ENCODE assay signal across 8 mouse cellular contexts in genomic region chr11:4270744-4271459, GRCm38 (mm10). TPM values are rescaled to one million over a fixed set of nuclear protein-coding genes. Genes with fewer than 3 reads are reported as not detected.
DNase-seq lines count a peak whose midpoint lies in the region; ATAC-seq and TF ChIP-seq lines count a peak whose summit lies in the region.

No protein-coding gene starts in this region.

- H3K4me1 ChIP-seq in olfactory bulb, adult 2 months (ENCODE audit: control insufficient read depth, insufficient read depth, low read length) = peaks cover 14% of the 10 kb centered on the region

- no peak for DNase-seq in left cerebral cortex, adult 2 months (ENCODE audit: extremely low spot score in 1 of 2, low spot score in 2 of 2)
- no peak for DNase-seq in left cerebral cortex, postnatal 10 days (ENCODE audit: extremely low spot score in 1 of 2, low spot score in 2 of 2)
- peak; percentile 61 to 65 for DNase-seq in heart, adult 9 months (ENCODE audit: low spot score in 2 of 2)
- DNase-seq in thymus, postnatal 36 days = no peak
- no peak for DNase-seq in spleen, adult 12 weeks (ENCODE audit: low spot score)
- DNase-seq in cerebellum, adult 9-11 months = no peak

- peak; percentile 39 for TF ChIP-seq CTCF in left cerebral cortex, adult 2 months (IDR thresholded peaks at IDR 0.05)
- TF ChIP-seq CTCF in olfactory bulb, adult 2 months (IDR thresholded peaks at IDR 0.05; ENCODE audit: insufficient read depth, low read depth, low read length) = peak; percentile 2; the same call in 1 of the 2 replicates

- no peak for TF ChIP-seq POLR2A in olfactory bulb, adult 2 months (IDR thresholded peaks at IDR 0.05; ENCODE audit: insufficient read depth, low read depth, low read length)

- ATAC-seq in common myeloid progenitor, adult 5-6 weeks (replicated peaks; ENCODE audit: low read depth, poor library complexity, severe bottlenecking) = peak; percentile 65; the same call in 1 of the 2 replicates

- H3K4me3 ChIP-seq in left cerebral cortex, adult 2 months = no peak overlapping the region
- no peak overlapping the region for H3K4me3 ChIP-seq in olfactory bulb, adult 2 months (ENCODE audit: insufficient read depth, low read depth, low read length)

- intact Hi-C loops in left cerebral cortex, adult 2 months (cut with DNase I) = no loop called here
- intact Hi-C loops in left cerebral cortex, postnatal 10 days (cut with DNase I) = no loop called here

- H3K27ac ChIP-seq in left cerebral cortex, adult 2 months = no peak overlapping the region
- H3K27ac ChIP-seq in olfactory bulb, adult 2 months (ENCODE audit: insufficient read depth, low read depth, low read length) = no peak overlapping the region

- 36% methylated on average over 20 of the region's 20 CpGs for WGBS in olfactory bulb, adult 2 months

RNA-seq across cellular contexts. Expression of gene Lif, which starts 13.5 kb away (rescaled TPM):
- 1 to 10 TPM in 1 of 2 experiments, under 1 TPM in 1; 0.70 to 1.2 TPM for total RNA-seq in left cerebral cortex, adult 2 months (2021)
- total RNA-seq in left cerebral cortex, postnatal 10 days (2021) = under 1 TPM in 1 of 2 experiments, not detected in 1; 0.09 TPM
- total RNA-seq in common myeloid progenitor, adult 5-6 weeks (2017) = 0.63 and 1.1 TPM in 2 replicates
- polyA plus RNA-seq in olfactory bulb, adult 2 months (2012; ENCODE audit: insufficient read depth, insufficient read length, low replicate concordance, missing spikeins) = not detected in 2 replicates

RNA-seq across cellular contexts. Expression of gene Osm, which starts 34.7 kb away (rescaled TPM):
- not detected for total RNA-seq in left cerebral cortex, adult 2 months (2021)
- not detected for total RNA-seq in left cerebral cortex, postnatal 10 days (2021)
- 15.7 and 16.1 TPM in 2 replicates for total RNA-seq in common myeloid progenitor, adult 5-6 weeks (2017)
- polyA plus RNA-seq in olfactory bulb, adult 2 months (2012; ENCODE audit: insufficient read depth, insufficient read length, low replicate concordance, missing spikeins) = not detected in 2 replicates

RNA-seq across cellular contexts. Expression of gene Castor1, which starts 52.9 kb away (rescaled TPM):
- 1 to 10 TPM; 3.9 to 4.2 TPM for total RNA-seq in left cerebral cortex, adult 2 months (2021)
- total RNA-seq in left cerebral cortex, postnatal 10 days (2021) = 1 to 10 TPM; 2.1 to 5.2 TPM
- total RNA-seq in common myeloid progenitor, adult 5-6 weeks (2017) = 0.50 and 4.6 TPM in 2 replicates
- polyA plus RNA-seq in olfactory bulb, adult 2 months (2012; ENCODE audit: insufficient read depth, insufficient read length, low replicate concordance, missing spikeins) = not detected in 2 replicates

Comparison
In these comparisons a context has a peak if more than half of its experiments do, and no peak if none do; other contexts are left out.
1. DNase-seq: peak in heart, adult 9 months (2 of 2); none in left cerebral cortex, adult 2 months (0 of 2), left cerebral cortex, postnatal 10 days (0 of 2), thymus, postnatal 36 days (0 of 2), spleen, adult 12 weeks (single experiment) and cerebellum, adult 9-11 months (single experiment).
2. RNA of gene Osm, which starts 34.7 kb away (total RNA-seq): 15.7 to 16.1 TPM in common myeloid progenitor, adult 5-6 weeks; not detected in left cerebral cortex, postnatal 10 days and not detected in left cerebral cortex, adult 2 months; every median in the first group is over 10 times any median in the second.